Mouse (Mus musculus): ENCODE data around the gene Fh1.

The Fh1 gene

GRCm38 (mm10) chr1:175619814-175620431, 5.5 kb downstream of the Fh1 start, which contains the start of gene Kmo:
Gene Kmo, plus strand, starts transcription at chr1:175620381.
- DNase-seq (ENCODE audit: low read depth, low spot score), result peak; percentile 54

- DNase-seq (ENCODE audit: low read depth, low spot score), result no peak
Observed at GRCm38 (mm10) chr1:175614992-175615391, 10.4 kb downstream of the Fh1 start.

DNA sequence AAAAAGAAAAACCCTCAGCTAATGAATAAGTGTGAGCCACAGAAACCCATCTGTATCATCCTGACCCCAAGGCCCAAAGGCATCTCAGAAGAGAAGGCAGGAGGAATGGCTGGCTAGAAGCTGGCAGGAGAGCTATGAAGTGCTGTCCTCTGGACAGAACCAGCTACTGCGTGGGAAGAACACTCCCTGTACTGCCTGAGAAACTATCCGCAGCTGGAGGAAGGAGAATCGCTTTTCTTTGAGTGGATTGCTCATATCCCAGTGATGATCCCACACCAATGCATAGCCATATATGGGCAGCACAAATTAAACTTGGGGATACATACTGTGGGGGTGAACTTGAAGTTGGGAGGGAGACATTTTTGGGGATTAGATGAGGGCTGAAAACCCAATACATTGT, 16.7 kb downstream of the Fh1 start:
- no peak for DNase-seq (ENCODE audit: low read depth, low spot score)

GRCm38 (mm10) chr1:175607838-175608585, 17.4 kb downstream of the Fh1 start:
- DNase-seq (ENCODE audit: low read depth, low spot score), result no peak

DNA sequence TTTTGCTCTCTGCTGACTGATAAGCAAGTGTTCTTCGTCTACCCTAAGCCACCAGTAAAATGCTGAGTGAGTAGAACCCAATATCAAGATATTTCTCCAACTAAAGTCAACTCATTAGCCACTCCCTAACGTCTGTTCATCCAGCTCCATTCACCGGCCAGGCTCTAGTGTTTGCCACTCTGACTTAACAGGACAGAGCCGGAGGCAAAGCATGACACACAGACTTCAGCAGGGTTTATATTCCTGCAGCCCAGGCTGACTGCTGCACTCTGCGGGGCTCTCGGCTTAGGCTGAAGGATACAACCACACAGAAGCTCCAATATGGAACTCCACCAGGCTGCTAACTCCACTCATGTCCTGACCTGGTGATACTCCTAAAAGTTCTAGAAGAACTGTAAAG, 18.1 kb downstream of the Fh1 start:
- no peak for DNase-seq (ENCODE audit: low read depth, low spot score)

GRCm38 (mm10) chr1:175603390-175603789, 22.0 kb downstream of the Fh1 start:
- DNase-seq (ENCODE audit: low read depth, low spot score), result no peak

GRCm38 (mm10) chr1:175602231-175602630, 23.2 kb downstream of the Fh1 start:
- DNase-seq (ENCODE audit: low read depth, low spot score), result no peak

DNA sequence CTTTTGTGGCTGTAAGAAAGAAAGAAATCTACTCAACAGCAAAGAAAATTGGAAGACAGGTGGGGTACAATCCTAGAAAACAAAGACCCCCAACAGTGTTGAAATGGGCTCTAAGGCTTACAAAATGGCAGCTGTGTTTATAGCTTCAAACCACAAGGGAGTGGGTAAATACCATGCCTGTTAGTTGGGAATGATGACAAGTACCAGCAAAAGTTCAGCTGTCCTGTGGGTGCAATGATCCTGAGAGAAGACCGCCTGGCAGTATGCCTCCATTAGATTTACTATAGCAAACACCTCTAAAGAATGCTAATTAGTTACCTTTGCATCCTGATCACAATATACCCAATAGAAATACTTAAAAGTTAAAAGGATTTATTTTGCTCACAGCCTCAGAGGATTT, 32.6 kb downstream of the Fh1 start:
- no peak for DNase-seq (ENCODE audit: low read depth, low spot score)

GRCm38 (mm10) chr1:175586656-175587055, 38.8 kb downstream of the Fh1 start:
- no peak for DNase-seq (ENCODE audit: low read depth, low spot score)

DNA sequence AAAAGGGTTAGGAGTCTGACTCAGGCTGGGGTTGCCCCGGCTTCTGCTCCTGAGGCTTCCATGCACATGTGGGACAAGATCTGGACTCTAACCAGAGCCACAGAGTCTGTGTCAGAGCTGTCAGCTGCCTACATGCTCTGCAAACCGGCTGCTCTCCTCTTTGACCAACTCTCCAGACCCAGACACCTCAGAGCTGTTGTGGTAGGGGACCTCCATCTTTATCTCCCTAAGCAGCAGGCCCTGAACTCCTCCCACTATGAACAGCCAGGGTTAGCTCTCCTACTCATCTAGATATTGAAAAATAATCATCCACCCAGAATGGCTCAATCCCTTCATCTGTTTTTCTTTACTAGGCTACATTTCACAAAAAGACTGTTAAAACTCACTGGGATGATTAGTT, 40.2 kb downstream of the Fh1 start:
- DNase-seq (ENCODE audit: low read depth, low spot score), result no peak

GRCm38 (mm10) chr1:175582799-175583198, 42.6 kb downstream of the Fh1 start:
- no peak for DNase-seq (ENCODE audit: low read depth, low spot score)

DNA sequence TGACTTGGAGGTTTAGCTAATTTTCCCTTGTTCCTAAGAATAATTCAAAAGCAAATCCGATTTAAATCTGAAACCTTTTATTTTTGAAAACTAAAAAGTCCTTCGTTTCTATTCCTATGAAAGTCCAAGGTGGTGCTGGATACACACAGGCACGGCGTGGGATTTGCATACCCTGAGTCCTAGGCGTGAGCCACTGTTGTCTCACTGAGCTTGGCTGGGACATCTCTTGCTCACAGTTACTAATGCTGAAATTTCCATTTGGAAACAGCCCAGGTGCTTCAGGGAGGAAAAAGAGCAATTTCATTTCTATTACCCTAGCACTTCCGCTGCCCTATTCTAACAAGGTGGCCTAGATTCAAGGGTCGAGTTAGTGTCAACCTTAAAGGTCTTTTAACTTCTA, 45.1 kb downstream of the Fh1 start:
- DNase-seq (ENCODE audit: low read depth, low spot score), result no peak

DNA sequence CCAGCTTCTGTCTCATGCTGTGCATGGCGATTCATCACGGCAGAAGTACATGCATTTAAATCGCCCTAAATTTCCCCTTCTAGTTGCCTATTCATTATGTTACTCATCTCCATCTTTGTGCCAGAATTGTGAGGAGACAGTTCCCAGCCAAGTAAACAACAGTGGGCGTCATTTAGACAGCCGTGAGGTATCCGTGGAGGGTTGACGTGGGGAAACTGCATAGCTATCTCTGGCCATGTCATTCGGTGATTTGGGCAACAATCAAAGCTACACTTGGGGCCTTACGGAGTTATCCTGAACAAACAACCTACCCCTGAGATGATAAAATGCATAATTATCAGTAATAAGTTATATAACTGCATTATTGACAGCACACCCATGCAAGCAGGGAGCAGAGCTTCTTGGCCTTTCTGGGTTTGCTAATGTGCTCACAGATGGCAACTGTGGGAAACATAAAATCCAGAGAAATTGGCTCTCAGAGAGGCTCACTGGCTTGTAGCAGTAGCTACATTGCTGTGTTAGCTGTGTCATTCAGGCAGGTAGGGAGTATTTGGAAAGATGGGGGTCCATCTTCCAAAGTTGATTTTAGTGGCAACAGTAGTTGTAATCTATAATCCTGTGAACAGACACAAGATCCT, 45.7 kb downstream of the Fh1 start:
- no peak for DNase-seq (ENCODE audit: low read depth, low spot score)

- DNase-seq (ENCODE audit: low read depth, low spot score), result no peak
Observed at GRCm38 (mm10) chr1:175578425-175579096, 46.9 kb downstream of the Fh1 start.

- DNase-seq (ENCODE audit: low read depth, low spot score), result no peak
Observed at GRCm38 (mm10) chr1:175574129-175574528, 51.3 kb downstream of the Fh1 start.

DNA sequence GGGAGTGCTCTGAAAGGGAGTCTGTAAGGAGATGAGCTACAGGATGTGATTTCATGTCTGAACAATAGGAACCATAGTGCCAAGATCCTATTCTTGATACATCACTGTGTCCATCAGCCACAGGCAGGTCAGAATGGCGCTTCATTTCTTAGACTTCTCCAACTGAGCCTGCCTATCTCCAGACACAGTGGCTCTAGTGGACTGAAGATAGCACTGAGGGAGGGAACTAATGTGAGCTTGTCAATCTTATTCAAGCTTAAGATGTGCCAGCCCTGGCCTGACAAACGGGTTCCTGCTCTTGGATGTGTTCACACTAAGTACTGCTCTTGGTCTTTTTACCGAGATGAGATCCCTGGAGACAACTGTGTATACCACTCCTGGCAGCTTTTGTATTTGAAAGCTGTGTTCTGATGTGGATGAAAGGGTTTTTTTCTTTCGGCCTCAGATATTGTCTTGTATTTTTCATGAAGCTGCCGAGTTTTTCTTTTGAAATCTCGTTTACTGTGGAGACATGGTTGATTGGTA, 59.8 kb downstream of the Fh1 start:
- DNase-seq (ENCODE audit: low read depth, low spot score), result no peak

DNA sequence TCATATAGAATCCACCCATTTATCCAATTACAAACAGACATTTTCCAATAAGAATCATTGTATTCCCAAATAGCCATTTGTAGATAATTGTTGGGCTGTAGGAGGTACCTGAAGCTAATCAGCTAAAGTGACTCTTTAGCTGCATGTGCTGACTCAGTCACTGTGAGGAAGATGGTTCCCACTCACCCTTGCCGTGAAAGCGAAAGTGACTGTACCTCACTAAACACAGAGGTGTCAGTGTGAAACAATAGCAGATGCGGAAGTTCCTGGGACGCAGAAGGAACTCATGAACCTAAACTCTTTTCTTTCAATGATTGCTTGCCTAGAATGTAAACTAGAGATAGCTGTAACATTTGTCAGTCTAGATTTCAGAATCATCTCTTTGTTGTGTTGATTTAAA, 61.1 kb downstream of the Fh1 start:
- DNase-seq (ENCODE audit: low read depth, low spot score), result no peak

DNA sequence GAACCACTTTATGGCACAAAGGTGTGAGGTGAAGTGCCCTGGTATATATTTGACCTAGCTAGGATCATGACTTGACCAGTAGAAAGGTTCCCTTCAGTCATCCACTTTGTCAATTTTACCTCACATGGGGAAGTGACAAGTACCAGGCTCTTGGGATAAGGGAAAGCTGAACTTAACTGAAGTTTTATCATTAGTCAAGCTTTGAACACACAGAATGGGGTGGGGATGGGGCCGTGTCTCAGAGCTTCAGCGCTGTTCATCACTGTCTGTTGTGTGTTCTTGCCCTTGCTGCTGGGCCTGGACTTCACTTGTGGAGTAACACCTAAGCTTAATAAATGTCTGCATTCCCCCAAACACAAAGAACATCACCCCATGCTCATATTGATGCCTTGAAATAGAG, 63.1 kb downstream of the Fh1 start:
- no peak for DNase-seq (ENCODE audit: low read depth, low spot score)

DNA sequence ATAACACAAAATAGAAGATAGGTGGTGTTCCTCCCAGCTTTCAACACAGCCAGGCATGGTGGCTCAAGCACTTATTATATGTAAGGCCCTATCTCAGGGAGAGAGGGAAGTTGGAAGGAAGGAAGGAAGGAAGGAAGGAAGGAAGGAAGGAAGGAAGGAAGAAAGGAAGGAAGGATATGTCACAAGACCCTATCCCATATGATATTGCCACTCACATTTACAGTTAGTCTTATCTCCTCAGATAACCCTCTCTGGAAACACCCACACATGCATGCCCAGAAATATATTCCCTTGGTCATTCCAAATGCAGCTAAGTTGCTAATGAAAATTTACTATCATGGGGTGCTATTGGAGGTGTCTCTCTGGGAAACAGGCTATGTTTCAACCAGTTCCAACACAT, 63.6 kb downstream of the Fh1 start:
- DNase-seq (ENCODE audit: low read depth, low spot score), result no peak

DNA sequence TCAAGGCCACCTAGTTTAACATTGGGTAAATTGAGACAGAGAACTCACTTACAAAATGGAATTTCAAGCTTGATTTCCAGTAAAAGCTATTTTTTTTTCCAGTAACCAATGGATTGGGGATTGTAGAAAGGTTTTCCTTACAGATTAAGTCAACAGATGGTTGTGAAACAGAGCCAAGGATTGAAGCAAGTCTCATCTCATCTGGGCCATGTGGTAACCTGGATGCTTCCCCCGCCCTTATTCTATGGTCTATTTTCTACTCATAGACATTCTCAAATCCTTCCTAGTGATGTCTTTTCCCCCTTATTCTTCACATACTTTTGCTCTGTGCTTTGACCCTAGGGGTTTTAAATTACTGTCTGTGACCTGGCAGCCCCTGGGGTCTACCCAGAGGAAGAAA, 70.8 kb downstream of the Fh1 start:
- no peak for DNase-seq (ENCODE audit: low read depth, low spot score)

DNA sequence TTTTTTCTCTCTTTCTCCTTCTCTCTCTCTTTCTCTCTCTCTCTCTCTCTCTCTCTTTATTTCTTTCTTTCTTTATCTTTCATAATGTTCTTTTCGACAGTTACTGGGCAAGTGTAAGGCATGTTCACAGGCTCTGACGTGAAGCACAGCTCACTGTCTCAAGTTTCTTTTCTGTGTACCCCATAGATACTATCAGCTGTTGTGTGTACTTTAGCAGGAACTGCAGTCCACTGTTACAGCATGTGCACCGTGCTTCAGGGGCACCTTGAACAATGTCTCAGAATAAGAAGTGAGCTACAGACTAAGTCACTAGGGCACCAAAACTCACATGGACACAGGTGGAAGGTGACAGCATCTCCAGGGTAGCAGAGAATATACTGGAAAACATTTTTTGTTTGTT, 73.0 kb downstream of the Fh1 start:
- no peak for DNase-seq (ENCODE audit: low read depth, low spot score)

GRCm38 (mm10) chr1:175550586-175550985, 74.8 kb downstream of the Fh1 start:
- DNase-seq (ENCODE audit: low read depth, low spot score), result no peak
